Mouse (Mus musculus) B cell, adult 2 months (primary cell): ENCODE measurements at regions not wholly inside any gene's neighbourhood (a gene's known extent, or its start where the extent isn't known, plus 50 kb on each side); places are given as distances from the start of the nearest gene placed in this dataset.

Experiments used
- DNase-seq, 2 experiments: peaks; one replicate each; pipeline ENCODE4 v3.0.0; 2022

GRCm38 (mm10) chr11:56442381-56442780 lies 401.6 kb upstream of the Nmur2 start:
- DNase-seq, result no peak

DNA sequence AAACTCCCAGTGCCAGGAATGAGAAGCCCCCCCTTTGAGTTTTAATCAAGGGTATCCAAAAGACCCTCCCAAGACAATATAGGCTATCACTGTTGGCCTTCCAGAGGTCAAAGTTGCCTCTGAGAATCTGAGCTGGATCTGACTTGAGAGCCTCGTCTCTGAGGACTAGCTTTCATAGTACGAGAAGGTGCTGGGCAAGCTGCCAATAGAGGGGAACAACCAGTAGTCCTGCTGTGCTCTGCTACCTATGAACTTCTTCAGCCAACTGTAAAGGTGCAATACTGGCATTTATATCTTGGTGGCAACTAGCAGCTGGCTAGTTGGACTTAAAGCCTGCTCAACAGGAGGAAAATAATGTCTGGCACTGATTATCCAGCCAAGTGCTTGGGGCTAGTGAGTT lies 400.3 kb upstream of the Nmur2 start:
- DNase-seq, result no peak

- DNase-seq, result no peak
Observed at GRCm38 (mm10) chr11:56431089-56431488, 390.3 kb upstream of the Nmur2 start.

DNA sequence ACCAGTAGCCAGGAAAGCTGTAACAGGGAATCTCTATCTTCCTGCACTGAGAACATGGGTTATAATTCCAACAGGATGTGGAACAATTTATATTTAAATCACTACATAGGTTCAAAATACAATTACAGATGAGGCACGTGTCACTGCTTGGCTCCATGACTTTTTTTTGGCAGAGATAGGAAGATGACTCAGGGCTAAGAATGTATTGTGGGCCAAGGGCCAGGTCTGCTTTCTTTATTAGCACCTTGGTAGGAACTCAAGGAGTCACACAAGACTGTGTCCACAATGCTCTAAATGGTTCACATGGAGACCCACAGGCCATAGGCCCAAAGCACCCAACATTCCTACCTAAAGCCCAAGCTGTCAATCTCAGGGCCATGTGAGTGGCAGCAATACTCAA lies 344.0 kb upstream of the Nmur2 start:
- DNase-seq, result no peak

DNA sequence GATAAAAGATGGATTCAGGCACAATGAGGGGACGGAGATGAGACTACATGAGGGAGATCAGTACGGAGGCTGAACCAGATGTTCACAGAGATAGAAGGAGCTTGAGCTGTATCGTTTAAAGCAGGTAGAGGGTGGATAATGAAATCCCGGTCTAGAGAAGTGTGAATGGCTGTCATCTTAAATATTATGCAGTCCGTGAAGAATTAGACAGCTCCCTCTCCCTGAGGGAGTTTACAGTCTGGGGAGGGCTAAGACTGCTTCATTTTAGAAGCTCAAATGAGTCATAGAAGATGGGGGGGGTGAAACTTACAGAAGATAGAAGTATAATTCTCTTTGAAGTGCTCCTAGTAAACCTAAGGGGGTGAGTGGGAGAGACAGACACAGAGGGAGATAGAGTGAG lies 336.7 kb upstream of the Nmur2 start:
- DNase-seq, result no peak

DNA sequence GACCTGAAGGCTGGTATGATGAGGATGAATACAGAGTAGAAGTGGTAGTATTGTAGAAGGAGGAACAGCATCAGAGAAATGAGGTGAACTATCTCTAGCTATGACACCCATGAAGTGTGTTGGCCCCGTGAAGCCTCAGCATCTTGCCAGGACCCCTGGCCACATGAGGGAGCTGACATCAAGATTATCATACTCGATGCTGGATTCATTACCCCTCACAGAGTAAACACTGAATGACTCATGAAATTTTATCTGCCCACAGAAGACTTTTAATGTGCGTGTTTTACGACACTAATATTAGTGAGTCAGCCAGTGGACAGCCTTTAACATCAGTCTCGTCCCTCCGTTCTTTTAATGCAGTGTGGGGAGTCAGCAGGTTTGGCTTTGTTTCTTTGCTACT lies 333.5 kb upstream of the Nmur2 start:
- no peak for DNase-seq

- DNase-seq, result no peak
Observed at GRCm38 (mm10) chr11:56373624-56374023, 332.8 kb upstream of the Nmur2 start.

DNA sequence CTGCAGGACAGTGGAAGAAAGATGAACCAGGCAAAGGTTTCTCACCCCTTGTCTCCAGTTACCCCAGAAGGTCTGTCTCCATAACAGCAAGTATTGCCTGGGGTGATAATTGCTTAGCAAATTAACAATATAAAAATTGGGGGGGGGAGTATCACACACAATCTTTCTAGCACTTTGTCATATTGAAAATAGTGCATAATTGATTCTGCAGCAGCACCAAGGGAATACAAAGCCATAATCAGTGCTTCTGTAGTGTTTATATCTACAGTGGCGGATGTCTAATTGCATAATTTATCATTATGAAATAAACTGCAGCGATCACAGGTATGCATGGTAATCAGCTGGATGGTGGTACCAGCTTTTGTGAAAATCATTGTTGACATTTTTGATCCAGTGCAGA lies 316.9 kb upstream of the Nmur2 start:
- no peak for DNase-seq

DNA sequence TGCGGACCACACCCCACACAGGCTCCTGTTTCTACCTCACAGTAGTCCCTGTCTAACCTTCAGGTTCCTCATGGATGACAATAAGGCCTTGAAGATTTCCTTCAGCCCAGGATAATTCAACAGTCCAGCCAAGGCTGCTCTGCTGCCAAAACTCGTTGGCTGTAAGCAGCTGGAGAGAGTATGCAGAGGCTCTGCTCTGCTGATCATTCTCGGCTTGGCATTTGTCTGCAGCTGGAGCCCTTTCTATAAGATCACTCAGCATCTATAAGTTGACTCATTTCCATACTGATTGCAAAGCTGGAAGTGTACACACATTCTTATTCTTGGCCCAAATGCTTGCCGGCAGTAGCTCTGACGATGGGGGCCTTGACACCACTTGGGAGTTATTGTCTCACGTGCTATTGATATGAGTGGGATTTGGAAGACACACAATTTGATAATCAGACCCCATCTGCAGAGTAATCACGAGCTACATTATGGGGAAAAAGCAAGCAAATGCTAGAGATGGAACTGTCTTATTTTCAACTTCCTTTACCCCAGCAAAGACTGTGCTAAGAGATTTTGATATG lies 311.1 kb upstream of the Nmur2 start:
- no peak for DNase-seq

GRCm38 (mm10) chr11:56351231-56351630 lies 310.4 kb upstream of the Nmur2 start:
- no peak for DNase-seq

GRCm38 (mm10) chr11:56349766-56350165 lies 309.0 kb upstream of the Nmur2 start:
- no peak for DNase-seq

DNA sequence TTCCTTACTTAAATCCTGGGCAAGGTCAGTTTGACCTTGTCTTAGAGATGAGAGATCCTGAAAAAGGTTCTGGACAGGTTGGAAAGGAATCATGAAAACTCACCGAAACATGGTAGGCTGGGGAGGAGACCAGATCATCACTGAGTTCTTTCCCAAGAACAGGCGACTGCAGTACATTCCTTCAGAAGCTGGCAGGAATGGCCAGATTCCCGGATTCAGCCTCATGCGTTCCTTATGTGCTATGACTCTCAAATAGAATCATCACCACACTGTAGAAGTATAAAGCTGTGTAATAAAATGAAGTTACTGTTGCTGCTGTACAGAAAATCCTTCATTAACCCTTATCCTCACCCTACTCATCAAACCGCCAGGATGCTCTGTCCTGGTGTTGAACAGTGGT lies 307.6 kb upstream of the Nmur2 start:
- no peak for DNase-seq

- no peak for DNase-seq
Observed at GRCm38 (mm10) chr11:56343083-56343482, 302.3 kb upstream of the Nmur2 start.

DNA sequence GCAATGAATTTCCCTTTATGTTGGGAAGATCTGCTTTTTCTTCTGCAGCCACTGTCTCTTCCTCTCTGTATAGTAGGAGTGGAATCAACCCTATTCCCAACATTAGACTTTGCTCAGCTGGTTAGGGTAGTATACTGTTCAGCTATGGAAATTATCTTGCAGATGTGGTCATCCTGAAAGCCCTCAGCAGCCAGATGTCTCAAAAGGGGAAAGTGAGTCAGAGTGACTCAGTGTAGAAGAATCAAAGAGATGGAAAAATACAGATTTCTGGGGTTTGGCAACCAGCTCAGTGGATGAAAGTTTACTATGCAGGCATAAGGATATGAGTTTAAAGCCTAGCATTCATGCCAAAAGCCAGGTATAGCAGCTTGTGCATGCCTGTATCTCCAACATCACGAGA lies 300.9 kb upstream of the Nmur2 start:
- no peak for DNase-seq

GRCm38 (mm10) chr11:56341040-56341439 lies 300.2 kb upstream of the Nmur2 start:
- no peak for DNase-seq

GRCm38 (mm10) chr11:56338511-56338910 lies 297.7 kb upstream of the Nmur2 start:
- DNase-seq, result no peak

DNA sequence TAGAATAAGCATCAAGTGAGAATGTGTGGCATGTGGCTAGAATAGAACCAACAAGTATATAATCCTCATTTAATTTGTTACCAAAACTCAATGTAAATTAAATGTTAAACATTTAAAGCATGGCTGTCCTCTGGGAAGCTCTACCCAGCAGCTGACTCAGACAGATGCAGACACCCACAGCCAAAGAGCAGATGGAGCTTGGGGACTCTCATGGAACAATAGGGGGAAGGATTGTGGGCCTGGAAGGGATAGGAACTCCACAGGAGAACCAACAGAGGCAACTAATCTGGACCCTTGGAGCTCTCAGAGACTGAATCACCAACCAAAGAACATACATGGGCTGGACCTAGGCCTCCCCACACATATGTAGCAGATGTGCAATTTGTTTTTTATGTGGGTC lies 295.1 kb upstream of the Nmur2 start:
- no peak for DNase-seq

DNA sequence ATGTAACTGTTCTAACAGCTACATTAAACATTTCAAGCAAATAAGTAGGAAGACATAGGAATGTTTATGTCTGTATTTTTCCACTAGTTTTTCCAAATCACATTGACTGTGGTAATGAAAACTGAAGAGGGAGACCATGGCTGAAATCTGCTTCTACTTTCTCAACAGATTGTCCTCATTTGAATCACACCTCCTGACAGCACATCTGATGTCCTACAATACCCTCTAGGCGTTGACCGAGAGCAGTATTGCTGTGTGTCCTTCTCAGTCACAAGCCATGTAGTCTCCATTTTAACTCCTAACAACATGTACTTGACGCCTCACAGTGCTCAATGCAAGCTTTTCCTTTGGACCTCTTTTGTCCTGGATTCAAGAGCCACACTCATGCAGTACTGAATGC lies 279.5 kb upstream of the Nmur2 start:
- no peak for DNase-seq

DNA sequence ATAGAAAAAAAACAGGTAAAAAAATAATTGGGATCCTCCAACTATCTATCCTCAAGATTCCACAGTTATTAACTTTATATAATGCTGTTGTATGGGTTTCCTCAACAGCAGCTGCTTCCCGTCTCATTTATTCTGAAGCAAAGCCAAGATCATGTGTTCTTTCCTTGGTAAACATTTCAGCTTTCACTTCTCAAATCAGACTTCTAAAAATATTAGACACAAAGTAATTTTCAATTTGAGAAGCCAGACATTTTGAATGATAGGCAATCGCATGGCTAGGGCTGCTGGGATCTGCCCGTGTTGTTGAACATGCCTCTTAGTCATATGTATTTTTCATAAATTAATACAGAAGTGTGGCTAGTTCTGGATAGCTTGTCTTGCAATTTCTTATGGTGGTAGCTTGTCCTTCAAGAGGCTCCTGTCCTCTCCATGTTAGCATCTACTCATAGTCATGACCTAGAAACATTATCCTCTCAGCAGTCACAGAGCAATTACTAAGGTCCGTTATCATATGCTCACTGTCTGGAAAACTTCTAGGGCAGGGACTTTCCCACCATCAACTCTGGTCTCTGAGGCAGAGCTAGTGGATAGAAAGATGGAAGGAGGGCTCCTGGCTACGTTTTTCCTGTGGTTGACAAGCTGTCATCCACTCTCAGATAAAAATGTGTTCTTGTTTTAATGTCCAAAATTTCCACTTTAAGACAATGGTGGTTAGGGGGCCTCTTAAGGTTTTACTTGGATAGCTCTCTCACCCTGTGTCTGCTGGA lies 274.6 kb upstream of the Nmur2 start:
- DNase-seq, result no peak

DNA sequence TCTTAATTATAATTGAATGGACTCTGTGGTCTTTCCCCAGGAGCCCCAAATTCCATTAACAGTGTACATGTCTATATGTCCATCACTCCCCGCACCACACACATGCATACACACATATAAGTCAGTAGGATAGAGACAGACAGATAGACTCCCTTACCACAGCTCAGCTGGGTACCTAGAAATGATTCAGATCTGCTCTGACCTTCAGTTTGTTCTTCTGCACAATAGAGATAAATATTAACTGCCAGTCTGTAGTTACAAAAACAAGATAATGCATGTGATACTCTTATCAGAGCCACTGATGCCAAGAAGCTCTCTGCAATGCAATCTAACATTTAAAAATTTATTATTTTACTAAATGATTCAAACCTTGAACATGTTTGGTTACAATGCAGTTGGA lies 268.7 kb upstream of the Nmur2 start:
- DNase-seq, result no peak

GRCm38 (mm10) chr11:56308383-56309105 lies 267.7 kb upstream of the Nmur2 start:
- DNase-seq, result no peak

DNA sequence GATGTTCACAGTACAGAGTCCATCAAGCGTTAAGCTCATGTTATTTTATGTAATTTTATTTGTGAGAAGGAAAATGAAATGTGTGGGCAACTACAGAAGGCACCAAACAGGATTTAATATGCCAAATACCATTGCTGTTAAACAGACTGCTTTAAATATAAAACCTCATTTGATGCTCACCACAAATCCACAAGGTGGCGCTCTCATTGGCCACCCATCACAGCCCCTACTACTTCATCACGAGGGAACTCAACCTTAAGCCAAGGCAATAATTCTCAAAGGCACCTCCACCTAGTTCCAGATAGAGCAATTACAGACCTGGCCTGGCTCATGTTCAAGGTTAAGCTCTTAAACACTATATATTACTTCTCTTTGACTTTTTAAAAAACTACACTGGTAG lies 266.2 kb upstream of the Nmur2 start:
- DNase-seq, result no peak

GRCm38 (mm10) chr11:56290651-56291578 lies 250.1 kb upstream of the Nmur2 start:
- DNase-seq, result no peak
